Mouse (Mus musculus): ENCODE data around the gene Abl2.
A peak's percentile ranks its signal among the peaks of the same experiment; 100 is the strongest.

The Abl2 gene

DNA sequence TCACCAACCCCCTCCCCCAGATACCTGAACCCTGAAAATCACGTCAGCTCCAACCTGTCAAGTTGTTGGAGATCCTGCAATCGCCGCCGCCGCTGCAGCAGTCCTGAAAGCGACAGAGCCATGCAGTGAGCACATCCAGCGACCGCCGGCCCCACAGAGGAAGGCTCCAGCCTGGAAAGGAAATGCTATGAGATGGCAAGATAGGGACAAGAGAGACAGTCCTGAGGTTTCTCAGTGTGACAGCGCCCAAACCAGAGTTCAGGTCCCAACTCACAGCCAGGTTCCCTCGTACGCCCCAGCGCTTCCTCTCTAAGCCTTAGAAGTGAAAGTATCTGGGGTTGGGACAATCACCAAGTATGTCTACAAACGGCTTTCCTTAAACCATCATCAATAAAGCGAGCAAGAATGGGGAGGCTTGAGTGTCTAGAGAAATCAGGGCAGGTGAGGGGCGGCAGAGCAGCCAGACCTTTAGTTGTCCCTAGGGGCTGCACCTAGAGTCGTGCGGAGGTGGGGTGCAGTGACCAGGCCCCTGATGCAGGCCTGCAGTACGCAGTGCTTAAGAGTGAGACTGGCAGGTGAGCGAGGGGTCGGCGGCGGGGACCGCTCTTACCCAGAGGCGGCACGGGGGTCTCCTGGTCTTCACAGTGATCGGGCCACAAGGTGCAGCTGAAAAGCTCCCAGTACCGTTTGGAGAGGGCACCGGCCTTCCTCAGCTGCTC, 115.0 kb downstream of the Abl2 start:
- DNase-seq = no peak

DNA sequence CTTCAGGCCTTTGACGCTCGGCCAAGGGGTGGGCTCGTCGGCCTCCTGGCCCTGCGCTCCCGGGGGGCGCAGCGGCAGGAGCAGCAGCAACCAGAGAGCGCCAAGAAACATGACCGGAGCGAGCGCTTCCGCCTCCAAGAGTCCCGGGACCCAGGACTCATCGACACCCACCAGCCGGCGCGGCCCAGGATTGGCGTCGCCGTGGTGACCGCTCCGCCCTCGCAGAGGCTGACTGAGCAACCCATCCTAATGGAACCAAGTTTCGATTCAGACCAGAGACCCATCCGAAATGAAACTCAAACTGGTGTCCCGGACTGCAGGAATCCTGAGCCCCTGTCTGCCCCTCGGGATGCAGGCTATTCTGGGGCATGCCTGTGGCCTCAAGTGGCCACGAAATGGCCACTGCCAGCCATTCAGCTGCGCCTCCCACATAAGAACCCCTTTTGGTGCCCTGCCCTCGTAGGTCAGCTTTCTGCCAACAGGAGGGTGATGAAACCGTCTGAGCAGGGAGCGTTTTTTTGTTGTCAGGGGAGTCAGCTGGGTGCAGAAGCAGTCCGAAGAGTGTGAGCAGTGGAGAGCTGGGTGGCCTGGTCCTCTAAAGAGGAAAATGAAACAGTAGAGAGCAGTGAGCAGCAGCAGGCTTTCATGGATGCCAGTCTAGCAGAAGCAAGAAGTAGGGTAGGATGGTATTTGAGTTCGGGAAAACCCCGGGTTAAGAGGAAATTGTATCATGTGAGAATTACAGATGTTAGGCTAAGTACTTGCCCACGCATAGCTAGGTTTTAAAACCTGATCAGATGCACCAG, 115.8 kb downstream of the Abl2 start, which contains the start of gene Tor3a:
TSS of gene Tor3a (minus strand) at position 162 of the 806 bp plus-strand sequence.
- DNase-seq = peak; percentile 69

DNA sequence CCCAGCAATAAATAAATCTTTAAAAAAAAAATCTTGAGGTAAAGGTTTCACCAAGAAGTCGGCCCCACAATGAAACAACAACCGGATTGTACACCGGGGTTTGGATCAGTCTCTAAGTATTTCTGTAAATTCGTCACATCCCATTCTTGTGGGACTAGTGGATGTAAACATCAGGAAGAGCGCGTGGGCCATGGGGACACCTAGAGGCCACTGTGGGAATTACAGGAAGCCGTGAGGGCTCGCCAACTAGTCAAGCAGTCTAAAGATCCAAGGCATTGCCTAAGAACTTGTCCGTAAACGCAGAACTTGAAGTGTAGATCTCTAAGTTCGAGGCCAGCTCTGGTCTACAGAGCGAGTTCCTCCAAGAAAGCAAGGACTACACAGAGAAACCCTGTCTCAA, 117.6 kb downstream of the Abl2 start:
- DNase-seq = peak; percentile 52

DNA sequence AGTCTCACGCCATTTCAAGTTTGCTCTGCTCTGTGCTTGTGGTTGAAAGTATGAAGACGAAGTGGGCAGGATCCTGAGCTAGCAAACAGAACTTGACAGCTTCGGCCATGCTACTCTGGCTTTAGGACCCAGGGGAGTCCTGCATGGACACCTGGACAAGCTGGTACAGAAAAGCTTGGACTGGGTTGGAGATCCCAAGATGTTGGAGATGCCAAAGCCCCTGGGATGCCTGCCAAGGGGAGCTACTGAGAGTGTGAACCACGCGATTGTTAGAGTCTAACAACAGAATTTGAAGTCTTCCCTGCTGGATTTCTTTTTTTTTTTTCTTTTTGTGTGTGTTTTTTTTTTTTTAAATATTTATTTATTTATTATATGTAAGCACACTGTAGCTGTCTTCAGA, 118.0 kb downstream of the Abl2 start:
- DNase-seq = peak; percentile 43

DNA sequence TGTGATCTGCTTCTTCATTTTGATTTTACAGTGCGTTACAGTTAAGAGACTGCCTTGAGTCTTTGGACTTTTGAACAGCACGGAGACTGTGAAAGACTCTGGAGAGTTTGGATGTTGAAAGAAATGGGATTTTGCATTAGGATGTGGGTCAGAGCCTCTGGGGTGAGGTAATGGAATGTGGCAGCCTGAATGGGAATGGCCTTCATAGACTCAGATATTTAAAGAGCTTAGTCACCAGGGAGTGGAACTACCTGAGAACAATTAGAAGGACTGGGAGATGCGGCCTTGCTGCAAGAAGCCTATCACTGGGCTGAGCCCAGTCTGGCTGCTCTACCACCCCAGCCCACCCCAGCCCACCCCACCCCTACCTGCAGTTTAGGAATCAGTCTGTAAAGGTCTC, 118.6 kb downstream of the Abl2 start:
- DNase-seq = no peak

DNA sequence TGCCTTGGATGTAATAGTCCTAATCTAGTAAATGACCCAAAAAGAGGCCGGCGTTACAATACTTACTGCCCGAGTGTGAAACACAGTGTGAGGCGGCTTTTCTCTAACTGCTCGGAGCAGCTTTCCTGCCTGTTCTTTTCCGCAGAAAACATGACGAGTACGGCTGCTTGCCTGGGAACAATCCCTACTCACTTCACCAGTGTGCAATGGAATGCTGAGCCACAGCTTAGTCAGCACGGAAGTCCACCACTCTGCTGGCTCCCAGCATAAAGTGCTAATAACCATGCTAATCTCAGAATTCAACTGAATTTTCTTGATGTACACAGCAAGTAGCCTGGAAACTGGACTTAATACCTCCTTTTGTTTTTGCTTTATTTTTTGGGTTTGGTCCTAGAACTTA, 121.0 kb downstream of the Abl2 start:
- no peak for DNase-seq

DNA sequence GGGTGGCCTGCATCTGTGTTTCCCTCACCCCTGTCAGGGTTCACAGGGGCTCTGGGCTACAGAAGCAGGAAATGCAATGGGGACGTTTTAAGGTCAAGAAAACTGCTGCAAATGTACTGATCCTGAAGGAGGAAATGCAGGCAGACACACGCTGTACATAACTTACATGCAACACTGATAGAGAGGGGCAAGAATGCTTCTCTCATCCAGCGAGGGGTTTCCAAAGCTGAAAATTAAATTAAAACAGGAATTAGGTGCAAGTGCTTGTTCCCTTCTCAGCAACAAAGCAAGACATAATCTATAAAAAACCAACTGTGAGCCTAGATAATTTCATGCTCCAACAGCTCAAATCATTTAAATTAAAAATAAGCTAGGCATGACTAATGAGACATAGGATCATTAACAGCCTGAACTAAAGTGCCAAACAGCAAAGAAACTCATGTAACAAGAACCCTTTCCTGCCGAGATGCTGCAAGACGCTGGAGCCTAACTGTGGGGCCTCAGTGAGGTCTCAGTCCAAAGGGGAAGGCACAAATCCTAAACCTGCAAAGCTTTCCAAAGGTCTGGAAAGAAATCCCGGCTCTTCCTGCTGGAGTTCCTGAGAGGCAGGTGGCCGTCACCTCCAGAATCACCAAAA, 127.6 kb downstream of the Abl2 start:
- no peak for DNase-seq

Measured in cerebellum, adult 9-11 months (tissue).